Mouse (Mus musculus): ENCODE results near the gene Palm. TPM values are rescaled to one million over a fixed set of nuclear protein-coding genes. Genes with fewer than 3 reads are reported as not detected.

Palm gene
- polyA plus RNA-seq, 1 experiment from 2014 or later = 303 TPM

- no peak for ATAC-seq (ENCODE audit: low FRiP score, low read depth)
These were observed 2.5 kb upstream of the Palm start, which contains the start of gene Prss57 for GRCm38 (mm10) chr10:79790861-79791260. Prss57 (minus strand) TSS chr10:79790961.

GRCm38 (mm10) chr10:79792339-79793040, 882 bp upstream of the Palm start:
- ATAC-seq (ENCODE audit: low FRiP score, low read depth) = no peak
- Histone ChIP-seq H3K9ac (no peak overlapping the region), H3K4me2 (peak overlapping the region; percentile 87; the same call in 1 of the 2 replicates)

More at GRCm38 (mm10) chr10:79790861-79791260, 2.5 kb upstream of the Palm start, which contains the start of gene Prss57:
- H3K9ac ChIP-seq = no peak within 1 kb of the TSS
- H3K9me3 ChIP-seq = no peaks in the 10 kb centered on the region
- H3K27ac ChIP-seq (replicated peaks) = no peak within 1 kb of the TSS
- H3K27me3 ChIP-seq = no peaks in the 10 kb centered on the region
- no peak within 1 kb of the TSS for H3K4me2 ChIP-seq
- H3K36me3 ChIP-seq = no peaks in the 10 kb centered on the region
- no peak within 1 kb of the TSS for H3K4me3 ChIP-seq
- 89% methylated on average over 4 of the region's 4 CpGs for WGBS
- peaks cover 24% of the 10 kb centered on the region for H3K4me1 ChIP-seq (replicated peaks)

GRCm38 (mm10) chr10:79793738-79794490, 542 bp downstream of the Palm start:
- Histone ChIP-seq H3K4me2 (peak overlapping the region; percentile 87), H3K9ac (peak overlapping the region; percentile 99), H3K27ac (replicated peaks) (peak overlapping the region; percentile 94), H3K9me3 (no peaks in the 10 kb centered on the region), H3K4me3 (peak overlapping the region; percentile 98), H3K4me1 (replicated peaks) (peaks cover 46% of the 10 kb centered on the region), H3K27me3 (no peaks in the 10 kb centered on the region), H3K36me3 (no peaks in the 10 kb centered on the region)
- under 1% methylated on average over 36 of the region's 38 CpGs for whole genome bisulfite sequencing
- peak; percentile 2 for ATAC-seq (ENCODE audit: low FRiP score, low read depth)

More at GRCm38 (mm10) chr10:79792339-79793040, 882 bp upstream of the Palm start:
- Histone ChIP-seq H3K9me3 (no peaks in the 10 kb centered on the region), H3K4me1 (replicated peaks) (peaks cover 37% of the 10 kb centered on the region), H3K4me3 (peak overlapping the region; percentile 98), H3K27me3 (no peaks in the 10 kb centered on the region), H3K36me3 (no peaks in the 10 kb centered on the region), H3K27ac (replicated peaks) (no peak overlapping the region)
- 86% methylated on average over 5 of the region's 5 CpGs for WGBS

GRCm38 (mm10) chr10:79794491-79794931, 1.1 kb downstream of the Palm start:
- H3K4me3 ChIP-seq = peak overlapping the region; percentile 98
- under 1% methylated on average over 10 of the region's 10 CpGs for WGBS
- no peaks in the 10 kb centered on the region for H3K27me3 ChIP-seq
- H3K36me3 ChIP-seq = no peaks in the 10 kb centered on the region
- H3K27ac ChIP-seq (replicated peaks) = peak overlapping the region; percentile 94
- H3K4me2 ChIP-seq = peak overlapping the region; percentile 87
- H3K9ac ChIP-seq = peak overlapping the region; percentile 99
- no peaks in the 10 kb centered on the region for H3K9me3 ChIP-seq
- H3K4me1 ChIP-seq (replicated peaks) = peaks cover 49% of the 10 kb centered on the region
- ATAC-seq (ENCODE audit: low FRiP score, low read depth) = peak; percentile 38

- WGBS = 99% methylated on average over 3 of the region's 3 CpGs
- Histone ChIP-seq H3K27ac (replicated peaks) (no peak overlapping the region), H3K4me3 (no peak overlapping the region), H3K36me3 (no peaks in the 10 kb centered on the region), H3K9me3 (no peaks in the 10 kb centered on the region), H3K4me2 (no peak overlapping the region), H3K4me1 (replicated peaks) (peaks cover 57% of the 10 kb centered on the region), H3K9ac (no peak overlapping the region), H3K27me3 (no peaks in the 10 kb centered on the region)
- ATAC-seq (ENCODE audit: low FRiP score, low read depth) = no peak
These were observed 2.5 kb downstream of the Palm start for GRCm38 (mm10) chr10:79795905-79796304.

- Histone ChIP-seq H3K4me3 (0 out of 2 replicates have a peak overlapping the region, but pooled peaks have one; percentile 5), H3K36me3 (no peaks in the 10 kb centered on the region), H3K4me2 (peak overlapping the region; percentile 28), H3K27ac (replicated peaks) (0 out of 2 replicates have a peak overlapping the region, but pooled peaks have one; percentile 32), H3K27me3 (no peaks in the 10 kb centered on the region), H3K9me3 (no peaks in the 10 kb centered on the region), H3K4me1 (replicated peaks) (peaks cover 71% of the 10 kb centered on the region), H3K9ac (no peak overlapping the region)
- ATAC-seq (ENCODE audit: low FRiP score, low read depth) = no peak
- WGBS = 41% methylated on average over 15 of the region's 15 CpGs
These were observed 4.0 kb downstream of the Palm start for GRCm38 (mm10) chr10:79797326-79797725.

- Histone ChIP-seq H3K9me3 (no peaks in the 10 kb centered on the region), H3K4me2 (no peak overlapping the region), H3K27ac (replicated peaks) (no peak overlapping the region), H3K9ac (no peak overlapping the region), H3K4me3 (no peak overlapping the region), H3K36me3 (no peaks in the 10 kb centered on the region), H3K4me1 (replicated peaks) (peaks cover 76% of the 10 kb centered on the region), H3K27me3 (no peaks in the 10 kb centered on the region)
- ATAC-seq (ENCODE audit: low FRiP score, low read depth) = no peak
- WGBS = 90% methylated on average over 12 of the region's 12 CpGs
These were observed 5.0 kb downstream of the Palm start for GRCm38 (mm10) chr10:79798289-79798928.

- H3K27ac ChIP-seq (replicated peaks) = no peak overlapping the region
- no peaks in the 10 kb centered on the region for H3K36me3 ChIP-seq
- no peaks in the 10 kb centered on the region for H3K27me3 ChIP-seq
- H3K9me3 ChIP-seq = no peaks in the 10 kb centered on the region
- no peak overlapping the region for H3K9ac ChIP-seq
- no peak overlapping the region for H3K4me2 ChIP-seq
- peaks cover 83% of the 10 kb centered on the region for H3K4me1 ChIP-seq (replicated peaks)
- no peak overlapping the region for H3K4me3 ChIP-seq
- ATAC-seq (ENCODE audit: low FRiP score, low read depth) = no peak
- 74% methylated on average over 11 of the region's 11 CpGs for WGBS
These were observed 7.1 kb downstream of the Palm start for GRCm38 (mm10) chr10:79800508-79800907.

GRCm38 (mm10) chr10:79801837-79802236, 8.5 kb downstream of the Palm start:
- Histone ChIP-seq H3K9ac (no peak overlapping the region), H3K4me1 (replicated peaks) (peaks cover 83% of the 10 kb centered on the region)
- 36% methylated on average over 3 of the region's 3 CpGs for WGBS

GRCm38 (mm10) chr10:79802331-79802971, 9.1 kb downstream of the Palm start:
- H3K36me3 ChIP-seq = no peaks in the 10 kb centered on the region; the same call in 1 of the 2 replicates
- H3K4me1 ChIP-seq (replicated peaks) = peaks cover 79% of the 10 kb centered on the region
- no peaks in the 10 kb centered on the region for H3K27me3 ChIP-seq
- ATAC-seq (ENCODE audit: low FRiP score, low read depth) = no peak
- no peak overlapping the region for H3K9ac ChIP-seq
- H3K4me2 ChIP-seq = peak overlapping the region; percentile 2; the same call in 1 of the 2 replicates
- no peaks in the 10 kb centered on the region for H3K9me3 ChIP-seq
- H3K4me3 ChIP-seq = no peak overlapping the region
- peak overlapping the region; percentile 81 for H3K27ac ChIP-seq (replicated peaks)
- WGBS = 24% methylated on average over 11 of the region's 11 CpGs

More at GRCm38 (mm10) chr10:79801837-79802236, 8.5 kb downstream of the Palm start:
- no peak overlapping the region for H3K4me3 ChIP-seq
- peak overlapping the region; percentile 2; the same call in 1 of the 2 replicates for H3K4me2 ChIP-seq
- H3K36me3 ChIP-seq = no peaks in the 10 kb centered on the region
- ATAC-seq (ENCODE audit: low FRiP score, low read depth) = no peak
- no peaks in the 10 kb centered on the region for H3K27me3 ChIP-seq
- no peaks in the 10 kb centered on the region for H3K9me3 ChIP-seq
- peak overlapping the region; percentile 81 for H3K27ac ChIP-seq (replicated peaks)

GRCm38 (mm10) chr10:79803716-79804323, 10.4 kb downstream of the Palm start:
- Histone ChIP-seq H3K27me3 (no peaks in the 10 kb centered on the region), H3K4me3 (peak overlapping the region; percentile 15), H3K36me3 (peaks cover 3% of the 10 kb centered on the region), H3K4me2 (peak overlapping the region; percentile 48), H3K27ac (replicated peaks) (peak overlapping the region; percentile 81), H3K9ac (no peak overlapping the region), H3K9me3 (no peaks in the 10 kb centered on the region), H3K4me1 (replicated peaks) (peaks cover 71% of the 10 kb centered on the region)
- WGBS = 4% methylated on average over 29 of the region's 29 CpGs
- peak; percentile 91 for ATAC-seq (ENCODE audit: low FRiP score, low read depth)
